Mouse (Mus musculus): ENCODE results near the gene Sec31b.

Gene Sec31b

DNA sequence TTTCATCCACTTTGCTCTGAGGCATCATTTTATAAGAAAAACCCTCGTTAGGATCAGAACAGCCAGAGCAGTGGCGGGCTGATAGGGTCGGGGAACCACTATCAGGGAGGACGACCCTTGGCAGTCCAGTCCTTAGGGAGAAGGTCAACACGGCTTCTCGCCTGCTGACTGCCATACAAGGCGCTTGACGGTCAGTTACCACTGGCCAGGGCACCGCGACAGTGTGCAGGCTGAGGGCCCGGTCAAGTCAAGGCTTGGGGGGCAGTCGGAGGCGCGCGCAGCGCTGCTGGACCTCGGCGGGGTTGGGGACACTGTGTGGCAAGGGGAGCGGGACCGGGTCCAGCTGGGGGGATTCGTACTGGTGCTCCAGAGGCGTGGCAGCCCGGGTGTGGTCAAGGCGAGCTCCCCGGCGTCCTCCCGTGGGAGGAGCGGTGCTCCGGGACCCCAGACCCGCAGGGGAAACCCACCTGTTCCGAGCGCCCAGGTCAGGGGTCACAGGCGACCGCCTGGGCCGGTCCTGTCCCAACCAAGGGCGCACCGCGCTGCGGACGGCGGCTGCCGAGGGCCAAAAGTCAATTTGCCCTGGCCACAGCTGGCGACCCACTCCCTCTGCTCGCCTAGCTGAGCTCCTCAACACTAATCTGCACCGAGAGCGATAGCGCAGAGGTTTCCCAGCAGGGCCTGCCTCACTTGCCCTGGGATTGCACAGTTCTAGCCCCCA, at the start of gene Sec31b:
TSS of gene Sec31b (minus strand) at position 544 of the 721 bp plus-strand sequence.
- DNase-seq (ENCODE audit: low spot score in 2 of 2): peak in 1 of 2 experiments; percentile 9

DNA sequence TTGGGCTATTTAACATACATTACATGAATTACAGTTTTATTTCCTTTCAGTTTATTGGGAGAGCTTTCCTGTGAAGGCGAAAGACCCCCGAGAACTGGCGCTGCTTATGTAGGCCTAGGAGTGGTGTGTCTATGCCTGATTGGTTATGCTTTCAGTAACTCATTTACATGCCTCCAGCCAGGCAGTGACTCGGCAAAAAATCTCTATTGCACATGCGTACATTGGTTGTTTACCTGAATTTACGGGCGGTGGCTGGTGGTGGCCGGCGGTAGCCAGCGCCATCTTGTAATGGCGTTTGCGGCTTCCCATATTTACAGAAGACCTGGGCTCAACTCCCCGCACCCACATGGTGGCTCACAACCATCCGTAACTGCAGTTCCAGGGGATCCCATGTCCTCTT, 48.5 kb upstream of the Sec31b start:
- DNase-seq (ENCODE audit: low spot score in 2 of 2): no peak

DNA sequence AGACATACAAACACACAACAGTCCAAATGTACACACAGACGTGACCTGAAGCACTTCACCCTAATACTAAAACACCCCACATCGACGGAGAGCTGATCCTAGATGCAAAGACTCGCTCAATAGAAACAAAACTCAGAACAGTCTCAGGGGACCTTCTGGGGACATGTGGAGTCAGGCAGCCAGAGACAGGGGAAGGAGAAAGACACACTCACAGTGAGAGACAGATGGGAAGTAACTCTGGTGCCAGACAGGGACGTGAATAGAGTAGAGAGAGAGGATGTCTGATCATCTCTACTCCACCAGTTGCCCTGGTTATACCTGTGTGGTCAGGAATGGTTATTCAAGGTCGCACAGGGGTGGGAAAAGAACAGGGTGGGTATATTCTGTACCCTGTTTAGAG, 46.0 kb upstream of the Sec31b start:
- DNase-seq (ENCODE audit: low spot score in 2 of 2): no peak

DNA sequence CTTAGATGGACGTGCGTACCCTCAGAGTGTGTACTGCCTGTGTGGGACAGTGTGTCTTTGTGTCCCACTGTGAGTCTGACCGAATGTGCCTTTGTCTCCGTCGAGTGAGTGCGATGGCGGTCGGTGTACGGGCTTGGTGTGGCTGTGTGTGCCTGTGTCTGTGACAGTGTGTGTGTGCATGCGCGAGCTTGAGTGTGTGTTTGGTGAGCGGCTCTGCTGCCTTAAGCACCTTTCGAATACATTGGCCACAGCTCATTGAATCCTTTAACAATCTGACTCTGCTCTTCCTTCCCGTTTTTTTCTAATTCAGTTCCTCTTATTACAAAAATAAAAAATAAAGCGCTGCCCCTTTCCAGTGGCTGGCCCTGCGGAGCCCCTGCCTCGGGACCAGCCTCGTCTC, 45.3 kb upstream of the Sec31b start:
- peak in 1 of 2 experiments; percentile 32 for DNase-seq (ENCODE audit: low spot score in 2 of 2)

DNA sequence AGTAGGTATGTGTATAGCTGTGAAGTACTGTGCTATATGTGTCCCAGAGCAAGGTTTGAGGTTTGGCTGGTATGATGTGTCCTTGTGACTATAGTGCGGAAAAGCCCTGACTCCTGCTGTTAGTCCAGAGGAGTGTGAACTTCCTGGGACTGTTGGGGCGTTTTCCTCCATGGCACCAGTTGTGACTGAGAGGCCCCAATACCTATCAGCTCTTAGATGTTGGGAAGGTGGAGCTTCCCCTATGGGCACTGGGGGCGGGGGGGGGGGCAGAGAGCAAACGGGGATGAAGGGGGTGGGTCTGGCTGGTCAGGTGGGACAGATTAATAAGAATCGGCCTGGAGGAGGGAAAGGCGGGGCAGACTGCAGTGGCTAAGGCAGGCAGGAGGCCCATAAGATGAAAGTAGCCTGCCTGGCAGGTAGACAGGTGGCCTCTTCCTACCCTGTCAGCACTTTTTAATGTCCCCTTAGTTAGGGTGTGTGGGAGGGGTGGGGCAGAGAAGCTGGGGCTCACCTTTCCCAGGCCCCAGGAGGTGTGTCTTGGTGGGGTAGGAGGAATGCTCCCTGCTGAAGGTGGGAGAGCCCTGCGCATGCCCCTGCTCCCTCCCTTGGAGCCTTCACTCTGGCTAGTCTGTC, 44.0 kb upstream of the Sec31b start:
- no peak for DNase-seq (ENCODE audit: low spot score in 2 of 2)

DNA sequence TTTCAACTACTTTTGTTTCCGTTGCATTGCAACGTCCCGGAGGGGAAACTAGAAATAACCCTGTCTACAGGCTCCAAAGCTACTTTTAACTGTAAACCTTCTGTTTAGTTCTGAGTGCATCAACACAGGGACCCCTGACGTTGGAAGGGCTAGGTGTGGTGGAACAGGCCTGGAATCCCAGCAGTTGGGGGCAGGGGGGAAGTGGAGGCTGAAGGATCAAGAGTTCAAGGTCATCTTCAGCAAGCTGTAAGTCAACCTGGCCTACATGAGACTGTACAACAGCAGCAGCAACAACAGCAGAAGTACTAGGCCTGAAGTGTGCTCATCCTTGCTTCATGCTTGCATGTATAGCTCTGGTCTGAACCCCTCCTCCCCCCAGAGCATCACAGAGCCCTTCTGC, 42.4 kb upstream of the Sec31b start:
- no peak for DNase-seq (ENCODE audit: low spot score in 2 of 2)

DNA sequence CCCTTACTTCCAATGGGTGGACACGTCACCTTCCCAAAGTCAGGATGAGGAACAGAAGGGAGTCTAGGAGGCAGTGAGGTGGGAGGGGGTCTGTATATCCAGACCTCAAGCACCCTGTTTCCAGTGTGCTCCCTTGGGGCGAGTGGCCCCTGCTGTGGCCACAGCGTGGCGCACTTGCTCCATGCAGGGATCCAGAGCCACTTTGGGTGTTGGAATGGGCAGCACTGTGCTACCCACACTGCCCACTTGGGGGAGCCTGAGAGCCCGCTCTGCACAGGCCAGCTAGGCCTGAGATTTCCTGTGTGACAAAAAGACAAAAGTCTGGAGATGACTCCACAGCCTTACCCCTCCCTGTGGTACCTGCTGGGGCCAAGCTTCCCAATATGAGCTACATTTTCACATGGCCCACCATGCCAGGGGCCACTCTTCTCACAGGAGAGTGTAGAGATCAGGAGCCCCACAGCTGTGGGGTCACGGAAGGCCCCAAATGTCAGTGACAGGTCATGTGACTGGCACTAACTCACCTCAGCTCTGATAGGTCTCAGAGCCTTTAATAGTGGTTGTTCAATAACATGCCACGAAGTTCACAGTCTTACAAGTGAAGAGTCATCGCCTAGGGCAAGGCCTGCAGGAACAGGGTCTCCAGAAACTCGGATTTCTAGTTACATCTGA, 37.1 kb upstream of the Sec31b start:
- DNase-seq (ENCODE audit: low spot score in 2 of 2): peak; percentile 76 to 90

DNA sequence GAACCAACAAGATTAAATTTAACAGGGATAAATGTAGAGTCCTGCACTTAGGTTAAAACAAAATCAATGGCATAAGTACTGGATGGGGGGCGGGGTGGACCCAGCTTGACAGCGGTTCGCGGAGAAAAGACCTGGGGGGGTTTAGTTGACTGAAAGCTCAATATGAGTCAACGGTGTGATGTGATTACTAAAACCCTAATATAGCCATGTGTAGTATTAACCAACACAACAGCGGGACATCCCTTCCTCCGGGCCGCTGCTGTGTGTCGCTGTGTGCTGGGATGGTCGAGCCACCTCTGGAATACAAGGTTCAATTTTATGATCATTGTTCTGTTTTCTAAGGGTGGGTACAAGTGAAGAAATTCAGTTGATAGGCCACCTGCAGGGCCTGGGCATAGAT, 36.4 kb upstream of the Sec31b start:
- no peak for DNase-seq (ENCODE audit: low spot score in 2 of 2)

DNA sequence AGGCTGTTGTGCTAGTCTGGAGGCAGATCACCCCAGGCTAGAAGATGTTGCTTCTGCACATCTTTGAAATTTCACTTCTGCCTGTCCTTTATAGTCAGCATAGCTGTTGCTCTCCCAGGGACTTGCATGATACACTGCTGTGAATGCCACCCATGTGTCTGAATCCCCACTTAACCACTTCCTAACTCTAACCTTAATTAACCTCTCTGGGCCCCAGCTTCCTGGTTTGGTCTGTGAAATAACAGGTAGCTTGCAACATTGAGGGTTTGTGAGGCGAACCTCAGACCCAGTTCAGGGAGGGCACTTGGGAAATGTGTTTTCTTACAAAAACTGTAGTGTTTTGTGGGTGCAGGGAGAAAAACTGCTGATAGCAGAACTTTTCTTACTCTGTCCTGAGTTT, 32.4 kb upstream of the Sec31b start:
- peak; percentile 20 to 28 for DNase-seq (ENCODE audit: low spot score in 2 of 2)

DNA sequence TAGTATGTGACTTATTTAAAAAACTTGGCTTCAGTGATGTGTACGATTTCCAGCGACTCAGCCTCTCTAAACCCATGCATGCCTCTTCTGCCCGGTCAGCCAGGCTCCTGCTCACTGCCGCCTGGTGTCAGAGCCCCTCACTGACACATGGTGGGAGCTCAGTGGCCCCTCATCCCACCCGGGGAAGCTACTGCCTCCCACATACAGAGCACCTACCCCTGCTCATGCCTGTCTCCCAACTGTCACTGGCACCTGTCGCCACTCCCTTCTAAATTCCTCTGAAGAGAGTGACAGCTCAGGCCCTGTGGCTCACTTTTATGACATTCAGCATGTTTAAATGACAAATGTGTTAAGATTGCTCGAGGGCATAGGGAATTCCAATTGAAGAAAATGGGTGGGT, 30.6 kb upstream of the Sec31b start:
- DNase-seq (ENCODE audit: low spot score in 2 of 2): no peak

DNA sequence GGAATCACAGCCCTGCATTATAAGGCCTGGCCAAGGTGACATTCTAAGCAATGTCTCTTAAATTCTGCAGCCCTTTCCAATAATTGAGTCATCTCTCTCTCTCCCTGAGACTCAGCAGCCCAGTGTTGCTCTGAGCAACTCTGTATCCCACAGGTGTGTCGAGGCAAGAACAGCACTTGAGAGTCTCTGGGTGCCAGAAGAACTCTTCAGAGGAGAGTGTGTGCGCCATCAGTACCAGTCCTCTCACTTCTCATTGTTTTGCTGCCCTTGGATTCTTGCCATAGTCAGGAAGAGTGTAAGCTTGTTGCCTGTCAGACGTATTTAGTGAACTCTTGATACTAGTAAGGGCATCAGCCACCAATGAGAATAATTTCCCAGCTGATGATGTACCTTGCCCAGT, 22.1 kb upstream of the Sec31b start:
- DNase-seq (ENCODE audit: low spot score in 2 of 2): no peak

DNA sequence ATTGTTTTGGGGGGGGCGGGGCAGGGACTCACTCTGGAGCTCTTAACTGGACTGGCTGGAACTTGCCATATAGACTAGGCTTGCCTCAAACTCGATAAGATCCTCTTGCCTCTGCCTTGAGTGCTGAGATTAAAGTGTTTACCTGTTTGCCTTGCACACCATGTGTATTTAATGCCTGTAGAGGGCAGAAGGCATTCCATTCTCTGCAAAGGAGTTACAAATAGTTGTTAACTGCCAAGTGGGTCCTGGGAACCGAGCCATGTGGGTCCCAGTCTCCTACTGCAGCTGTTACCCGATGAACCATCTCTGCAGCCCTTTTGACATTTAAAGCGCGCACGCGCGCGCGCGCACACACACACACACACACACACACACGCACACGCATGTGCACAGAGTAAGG, 18.3 kb upstream of the Sec31b start:
- no peak for DNase-seq (ENCODE audit: low spot score in 2 of 2)

DNA sequence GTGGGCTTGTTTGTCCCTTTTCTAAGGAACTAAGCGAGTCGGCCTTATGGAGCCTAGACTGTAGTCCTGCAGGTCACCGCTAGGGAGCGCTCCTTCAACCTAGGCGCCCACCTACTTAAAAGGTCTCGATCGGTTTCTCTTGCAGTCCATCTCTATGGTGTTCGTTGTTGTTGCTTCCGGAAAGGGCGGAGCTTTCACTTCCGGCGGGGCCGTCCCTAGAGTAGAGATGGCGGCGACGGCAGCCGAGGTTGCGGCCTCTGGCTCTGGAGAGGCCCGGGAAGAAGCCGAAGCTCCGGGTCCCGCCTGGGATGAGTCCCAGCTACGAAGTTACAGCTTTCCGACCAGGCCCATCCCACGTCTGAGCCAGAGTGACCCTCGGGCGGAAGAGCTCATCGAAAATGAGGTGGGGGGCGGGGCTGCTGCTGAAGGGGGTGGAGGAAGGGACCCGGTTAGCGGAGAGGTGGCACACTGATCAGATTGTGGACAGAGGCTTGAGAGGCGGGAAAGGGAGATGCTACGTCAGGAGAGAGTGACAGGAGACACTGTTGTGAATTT, 17.1 kb upstream of the Sec31b start, which contains the start of gene Hif1an:
TSS of gene Hif1an (plus strand) at position 199 of the 555 bp plus-strand sequence.
- peak; percentile 95 to 96 for DNase-seq (ENCODE audit: low spot score in 2 of 2)

DNA sequence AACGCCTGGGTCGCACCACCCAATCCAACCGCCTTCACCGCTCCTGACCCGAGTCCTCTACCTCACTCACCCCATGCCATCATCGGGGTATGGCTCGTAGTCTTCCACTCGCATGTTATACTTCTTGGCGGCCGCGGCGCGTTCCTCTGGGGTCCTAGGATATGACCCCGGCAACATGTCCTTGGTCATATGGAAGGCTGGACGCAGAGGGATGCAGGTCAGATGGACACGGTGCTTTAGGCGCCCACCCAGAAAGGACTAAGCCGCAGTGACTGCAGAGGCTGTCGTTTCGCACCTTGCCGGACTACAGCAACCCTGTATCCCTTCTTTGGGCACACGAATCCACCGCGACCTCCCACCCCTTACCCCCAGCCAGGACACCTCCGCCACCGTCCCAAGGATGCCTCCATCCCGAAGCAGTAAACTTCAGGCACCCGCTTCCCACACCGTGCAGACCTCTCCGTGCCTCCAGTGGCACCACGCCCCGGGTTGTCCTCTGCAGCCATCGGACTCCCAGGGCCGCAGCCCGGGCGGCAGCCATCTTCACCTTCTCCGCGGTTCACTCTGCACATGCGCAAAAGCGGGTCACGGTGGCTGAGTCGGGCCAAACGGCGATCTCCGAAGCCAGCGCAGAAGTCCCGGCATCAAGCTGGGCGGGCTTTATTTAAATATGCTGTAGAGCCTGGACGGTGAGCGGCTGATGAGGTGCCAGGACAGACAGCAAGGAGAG, 9.4 kb upstream of the Sec31b start, which contains the start of gene Ndufb8:
TSS of gene Ndufb8 (minus strand) at position 580 of the 730 bp plus-strand sequence.
- peak; percentile 92 to 94 for DNase-seq (ENCODE audit: low spot score in 2 of 2)

DNA sequence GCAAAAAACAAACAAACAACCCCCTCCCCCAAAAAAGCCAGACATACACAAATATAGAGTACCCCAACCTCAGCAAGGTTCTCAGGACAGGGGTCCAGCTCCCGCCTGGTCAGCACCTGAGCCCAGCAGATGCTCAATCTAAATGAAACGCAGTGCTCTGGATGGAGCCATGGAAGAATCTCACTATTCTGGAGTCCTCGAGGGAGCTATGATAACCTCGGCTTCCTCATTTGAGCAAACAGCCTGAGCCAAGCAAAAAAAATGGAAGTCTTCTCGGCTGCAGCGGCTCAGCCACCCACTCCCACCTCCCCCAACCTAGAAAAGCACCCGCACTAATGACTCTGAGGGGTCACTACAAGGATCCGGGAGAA, 8.8 kb upstream of the Sec31b start:
- DNase-seq (ENCODE audit: low spot score in 2 of 2): no peak

DNA sequence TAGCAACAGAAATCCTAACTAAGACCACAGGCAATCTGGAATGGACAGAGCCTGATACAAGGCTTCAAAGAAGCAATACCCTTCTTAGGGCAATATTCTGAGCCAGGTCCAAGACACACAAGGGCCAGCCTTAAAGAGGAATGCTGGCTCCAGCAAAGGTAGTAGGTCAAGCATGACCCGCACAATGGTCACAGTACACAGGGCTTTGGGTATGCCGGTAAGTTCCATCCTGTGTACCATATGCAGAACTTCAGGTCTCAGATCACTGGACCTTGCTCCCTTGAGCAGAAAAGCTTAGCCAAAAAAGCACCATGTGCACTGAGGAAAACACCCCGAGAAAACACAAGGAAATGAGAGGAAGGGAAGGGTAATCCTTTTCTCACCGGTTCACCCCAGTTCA, 7.6 kb upstream of the Sec31b start:
- no peak for DNase-seq (ENCODE audit: low spot score in 2 of 2)

DNA sequence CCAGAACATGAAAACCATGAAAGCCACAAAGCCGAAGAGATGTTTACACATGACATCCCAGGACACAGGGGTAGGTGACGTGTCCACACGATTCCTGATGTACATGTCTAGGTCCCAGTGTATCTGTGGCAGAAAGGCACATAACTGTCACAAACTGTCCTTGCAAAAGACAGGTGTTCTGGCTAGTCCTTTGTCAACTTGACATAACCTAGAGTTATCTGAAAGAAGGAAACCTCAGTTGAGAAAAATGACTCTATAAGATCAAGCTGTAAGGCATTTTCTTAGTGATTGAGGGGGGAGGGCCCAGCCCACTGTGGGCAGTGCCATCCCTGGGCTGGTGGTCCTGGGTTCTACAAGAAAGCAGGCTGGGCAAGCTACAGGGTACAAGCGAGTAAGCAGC, 7.1 kb upstream of the Sec31b start, which contains the start of gene Gm20538:
TSS of gene Gm20538 (minus strand) at position 101 of the 400 bp plus-strand sequence.
- no peak for DNase-seq (ENCODE audit: low spot score in 2 of 2)

DNA sequence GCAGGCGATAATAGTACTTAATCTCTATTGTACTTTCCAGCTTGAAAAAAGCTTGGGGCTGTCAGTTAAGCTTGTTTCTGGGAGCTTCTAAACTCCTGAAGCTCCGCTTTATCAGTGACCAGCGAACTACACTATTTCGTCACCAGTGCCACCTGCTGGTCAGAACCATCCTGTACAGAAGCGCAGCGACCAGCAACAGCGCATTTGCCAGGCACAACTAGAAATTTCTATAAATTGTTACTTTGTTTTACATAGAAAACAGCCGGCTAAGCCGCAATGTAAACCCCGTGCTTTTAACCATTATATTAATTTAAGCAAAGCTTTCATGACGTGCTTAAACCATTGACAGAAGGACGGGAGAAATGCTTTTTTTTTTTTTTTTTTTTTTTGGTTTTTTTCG, 889 bp downstream of the Sec31b start:
- peak; percentile 44 to 64 for DNase-seq (ENCODE audit: low spot score in 2 of 2)

DNA sequence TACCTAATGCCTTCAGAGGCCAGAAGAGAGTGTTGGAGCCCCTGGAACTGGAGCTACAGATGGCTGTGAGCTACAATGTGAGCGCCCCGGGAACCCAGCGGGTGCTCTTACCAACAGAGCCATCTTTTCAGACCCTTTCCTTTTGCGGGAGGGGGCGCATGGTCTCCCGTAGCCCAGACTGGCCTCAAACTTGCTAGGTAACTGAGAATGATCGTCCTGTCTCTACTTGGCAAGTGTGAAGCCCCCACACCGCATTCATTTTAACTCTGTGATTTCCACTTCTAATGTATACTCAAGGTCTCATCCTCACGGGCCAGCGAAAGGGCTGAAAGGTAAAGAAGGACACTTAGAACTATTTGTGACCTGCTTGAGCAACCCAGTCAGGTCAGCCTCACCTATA, 1.3 kb downstream of the Sec31b start:
- no peak for DNase-seq (ENCODE audit: low spot score in 2 of 2)

DNA sequence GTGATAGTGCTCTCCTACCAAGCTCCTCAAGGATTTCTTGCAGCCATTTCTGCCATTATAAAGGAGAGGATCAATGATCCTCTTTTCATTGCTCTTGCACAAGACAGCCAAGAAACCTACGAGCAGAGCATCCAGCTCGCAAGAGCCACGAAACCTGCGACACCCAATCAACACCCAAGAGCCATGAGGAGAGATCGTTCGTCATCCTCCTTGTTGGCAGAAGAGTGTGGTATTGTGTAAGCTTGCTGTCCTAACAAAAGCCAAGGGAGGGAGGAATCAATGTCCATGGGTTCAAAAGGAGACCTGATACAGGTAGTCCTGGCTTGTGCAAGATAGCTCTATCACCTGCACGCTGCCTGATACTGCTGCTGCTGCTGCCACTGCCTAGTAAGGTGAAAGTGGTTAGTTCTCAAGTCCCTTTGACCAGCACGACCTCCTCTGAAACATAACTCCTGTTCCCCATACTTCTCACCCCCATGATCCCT, 2.9 kb downstream of the Sec31b start:
- DNase-seq (ENCODE audit: low spot score in 2 of 2): no peak

DNA sequence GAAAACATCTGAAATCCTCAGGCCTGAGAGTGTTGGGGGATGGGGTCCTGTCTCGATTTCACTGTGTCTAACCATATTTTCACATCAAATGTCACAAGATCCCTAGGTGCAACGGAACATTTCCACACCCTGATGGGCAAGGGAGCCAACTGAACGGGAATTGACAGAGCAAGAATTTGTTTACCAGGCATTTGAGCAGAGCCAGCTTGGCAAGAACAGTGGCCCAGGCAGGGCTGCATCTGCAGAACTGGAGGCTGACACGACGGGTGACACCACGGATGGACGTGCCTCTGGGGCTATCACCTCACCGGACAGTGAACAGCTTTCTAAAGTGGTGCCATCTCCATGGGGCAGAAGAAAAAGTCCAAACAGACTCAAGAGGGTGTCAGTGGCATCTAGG, 8.2 kb downstream of the Sec31b start:
- no peak for DNase-seq (ENCODE audit: low spot score in 2 of 2)

DNA sequence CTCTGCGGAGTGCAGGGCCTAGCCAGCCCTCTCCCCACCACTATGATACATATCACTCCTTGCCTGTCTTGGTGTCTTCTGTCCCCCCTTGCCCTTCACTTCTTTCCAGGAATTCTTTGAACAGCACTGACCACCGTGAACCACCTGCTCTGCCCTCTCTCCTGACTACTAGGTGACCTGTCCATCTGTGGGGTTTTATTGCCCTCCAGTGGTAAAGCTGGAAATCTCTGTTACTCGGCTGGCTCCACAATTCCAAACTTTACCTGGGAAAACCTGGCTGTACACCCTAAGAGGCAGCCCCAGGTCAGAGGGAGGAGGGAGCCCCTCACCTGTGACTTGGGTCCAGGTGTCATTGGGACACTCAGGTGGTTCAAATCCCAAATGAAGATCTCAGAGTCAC, 10.3 kb downstream of the Sec31b start:
- no peak for DNase-seq (ENCODE audit: low spot score in 2 of 2)
